ENCODE assay signal across 8 mouse cellular contexts in the genomic region with DNA sequence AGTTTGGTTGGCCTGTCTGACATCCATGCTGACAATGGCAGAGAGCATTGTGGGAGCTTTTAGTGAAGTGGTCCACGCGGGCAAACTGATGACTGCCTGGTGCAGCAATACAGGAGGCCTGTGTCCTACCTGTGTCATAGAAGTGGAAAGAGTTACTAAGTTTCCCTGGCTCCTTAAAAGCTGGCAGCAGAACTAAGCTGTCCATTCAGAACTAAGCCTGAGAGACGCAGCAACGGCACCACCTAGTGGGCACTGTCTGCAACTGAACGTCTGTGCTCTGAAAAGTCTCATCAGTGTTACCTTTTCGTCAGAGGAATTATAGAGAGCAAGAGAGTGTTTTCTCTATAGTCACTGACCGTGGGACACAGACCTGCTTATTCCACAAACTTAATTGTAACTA.
A peak's percentile ranks its signal among the peaks of the same experiment; 100 is the strongest.
DNase-seq lines count a peak whose midpoint lies in the region; ATAC-seq lines count a peak whose summit lies in the region.

No protein-coding gene starts in this region.

- no peak overlapping the region for H3K27ac ChIP-seq in embryonic facial prominence, embryonic 10.5 days (replicated peaks)

- DNase-seq in CD4-positive, CD25-positive, alpha-beta regulatory T cell, adult 2 months (ENCODE audit: low read depth, low spot score), result peak; percentile 62
- DNase-seq in adrenal gland, postnatal 36 days, result peak; percentile 69 to 75
- peak; percentile 76 for DNase-seq in embryonic facial prominence, embryonic 10.5 days (ENCODE audit: low spot score)
- peak; percentile 79 to 84 for DNase-seq in layer of hippocampus, postnatal 10 days (ENCODE audit: low spot score in 2 of 2)
- DNase-seq in right cerebral cortex, postnatal 4 days, result peak; percentile 83

- 11% methylated on average over 7 of the region's 7 CpGs for WGBS in embryonic facial prominence, embryonic 10.5 days

- no peaks in the 10 kb centered on the region for H3K4me1 ChIP-seq in embryonic facial prominence, embryonic 10.5 days

- H3K4me3 ChIP-seq in embryonic facial prominence, embryonic 10.5 days, result no peak overlapping the region

- ATAC-seq in CD4-positive, CD25-positive, alpha-beta regulatory T cell, adult 4 months, result no peak
- peak; percentile 57 to 74 for ATAC-seq in hematopoietic stem cell, adult 5-6 weeks (replicated peaks in 1 of 2; ENCODE audit: insufficient read depth in 1 of 2, low FRiP score in 2 of 2, low TSS enrichment in 1 of 2, low read depth in 1 of 2, poor library complexity in 2 of 2, severe bottlenecking in 2 of 2)
- peak; percentile 73 for ATAC-seq in megakaryocyte, adult 5-6 weeks (ENCODE audit: poor library complexity, severe bottlenecking)

- H3K9me3 ChIP-seq in embryonic facial prominence, embryonic 10.5 days, result 0 out of 2 replicates have a peak, but pooled peaks cover 7% of the 10 kb centered on the region

- H3K27me3 ChIP-seq in embryonic facial prominence, embryonic 10.5 days (replicated peaks; ENCODE audit: low read depth, poor library complexity, severe bottlenecking), result no peaks in the 10 kb centered on the region

- no peaks in the 10 kb centered on the region for H3K36me3 ChIP-seq in embryonic facial prominence, embryonic 10.5 days (replicated peaks)
